Mouse (Mus musculus): ENCODE measurements at regions not wholly inside any gene's neighbourhood (a gene's known extent, or its start where the extent isn't known, plus 50 kb on each side); places are given as distances from the start of the nearest gene placed in this dataset.

DNA sequence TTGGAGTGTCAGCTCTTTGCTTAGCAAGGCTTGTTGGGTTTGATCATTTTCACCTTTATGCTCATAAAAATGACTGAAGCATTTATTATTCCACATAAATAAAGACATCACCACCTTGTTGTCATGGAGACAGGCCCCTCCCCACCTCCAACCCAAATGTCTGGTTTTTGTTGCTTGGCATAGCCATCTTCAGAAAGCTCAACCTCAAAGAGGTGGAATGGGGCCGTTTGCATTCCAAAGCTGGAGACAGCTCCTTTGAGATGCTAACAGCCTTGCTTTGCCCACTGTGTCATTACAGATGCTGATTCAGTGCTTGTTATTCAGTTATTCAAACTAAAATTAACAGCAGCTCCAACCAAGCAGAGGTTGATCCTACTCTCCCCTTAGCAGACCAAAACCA, 51.9 kb upstream of the Lgalsl start:
- TF ChIP-seq CTCF (IDR thresholded peaks at IDR 0.05; ENCODE audit: low read depth) (no peak), EP300 (optimal IDR thresholded peaks at IDR 0.05) (no peak)
